Mouse (Mus musculus) kidney, adult 2 months (tissue): ENCODE results near the gene Dync2li1.

Experiments
- CTCF ChIP-seq: fragments of 200-500 bp; conservative IDR thresholded peaks from 2 replicates; pipeline ENCODE4 v1.5.1; 2011; ENCODE audit warnings: low read depth, mild to moderate bottlenecking, control low read depth, low read length, moderate library complexity, mixed read lengths; ENCODE audit not compliant: insufficient read depth, insufficient read length
- POLR2A ChIP-seq: fragments of 200-500 bp; IDR thresholded peaks from one replicate; pipeline ENCODE4 v1.6.1; 2011; ENCODE audit warnings: low read depth, low read length, control low read depth

DNA sequence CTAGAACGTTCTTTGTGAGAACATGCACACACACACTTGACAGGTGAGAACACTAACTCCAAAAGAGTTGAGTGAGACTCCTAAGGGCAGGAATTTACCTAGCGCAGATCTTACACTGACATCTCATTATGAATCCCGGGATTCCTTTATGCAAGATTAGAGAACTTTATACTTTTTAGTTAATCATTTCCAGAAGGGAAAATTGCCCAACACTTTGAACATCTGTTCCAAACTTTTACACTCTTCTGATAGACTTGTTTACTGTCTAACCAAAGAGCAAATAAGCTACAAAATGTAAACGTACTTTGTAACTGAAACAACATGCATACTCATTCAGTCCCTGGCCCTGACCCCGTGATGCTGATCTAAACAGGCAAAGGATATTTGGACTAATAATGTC lies 63.0 kb downstream of the Dync2li1 start:
- TF ChIP-seq CTCF, result no peak
- TF ChIP-seq POLR2A, result no peak
